Mouse (Mus musculus): Measurements from ENCODE around the gene Polk.

Polk gene

DNA sequence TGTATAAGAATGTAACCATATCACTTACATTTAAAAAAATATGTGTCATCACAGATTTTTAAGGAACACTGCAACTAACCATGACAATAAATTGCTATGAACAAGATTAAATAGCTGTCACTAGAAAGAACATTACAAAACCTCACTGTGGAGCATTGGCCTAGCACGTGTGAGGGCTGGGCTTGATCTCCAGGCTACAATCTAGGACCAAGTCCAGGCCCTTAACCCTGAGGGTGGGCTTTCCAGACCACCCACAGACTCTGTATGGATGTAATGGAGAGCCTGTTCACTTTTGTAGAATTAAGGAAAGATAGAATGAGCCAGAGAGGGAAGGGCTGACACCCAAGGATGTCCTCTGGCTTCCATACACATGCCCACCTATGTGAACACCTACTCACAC is 79.7 kb downstream of the Polk start:
- no peak for DNase-seq (ENCODE audit: low spot score in 2 of 2)

DNA sequence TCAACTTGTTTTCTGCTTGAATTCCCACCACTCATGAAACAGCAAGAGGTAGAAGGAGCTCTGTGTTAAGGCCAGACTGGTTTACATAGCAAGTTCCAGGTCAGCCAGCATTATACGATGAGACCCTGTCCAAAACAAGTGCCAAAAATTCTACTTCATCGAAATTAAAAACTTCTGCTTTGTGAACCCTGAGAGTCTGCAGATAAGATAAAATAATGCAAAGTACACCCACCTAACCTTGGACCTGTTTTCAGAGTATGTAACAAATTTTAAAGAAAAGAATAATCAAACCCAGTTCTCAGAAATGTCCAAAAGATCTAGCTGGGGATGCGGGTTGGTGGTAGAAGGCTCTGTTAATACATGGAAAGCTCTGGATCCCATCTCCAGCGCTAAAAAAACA is 83.8 kb downstream of the Polk start:
- DNase-seq (ENCODE audit: low spot score in 2 of 2) = no peak

DNA sequence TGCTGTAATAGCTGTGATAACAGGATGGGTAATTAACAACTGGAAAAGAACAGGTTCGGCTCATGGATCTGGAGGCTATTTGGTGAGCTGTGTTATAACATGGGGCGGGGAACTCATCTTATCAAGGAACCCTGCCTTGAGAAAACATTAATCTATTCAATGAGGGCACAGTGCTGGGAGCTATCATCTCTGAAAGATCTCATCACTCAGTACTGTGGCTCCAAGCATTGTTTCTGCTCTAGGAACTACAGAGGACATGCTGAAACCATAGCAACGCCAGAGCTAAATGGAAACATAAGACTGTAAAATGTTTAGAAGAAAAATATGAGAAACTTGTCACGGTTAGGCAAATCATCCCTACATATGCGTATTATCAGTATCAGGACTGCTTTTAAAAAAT is 84.4 kb downstream of the Polk start:
- no peak for DNase-seq (ENCODE audit: low spot score in 2 of 2)

DNA sequence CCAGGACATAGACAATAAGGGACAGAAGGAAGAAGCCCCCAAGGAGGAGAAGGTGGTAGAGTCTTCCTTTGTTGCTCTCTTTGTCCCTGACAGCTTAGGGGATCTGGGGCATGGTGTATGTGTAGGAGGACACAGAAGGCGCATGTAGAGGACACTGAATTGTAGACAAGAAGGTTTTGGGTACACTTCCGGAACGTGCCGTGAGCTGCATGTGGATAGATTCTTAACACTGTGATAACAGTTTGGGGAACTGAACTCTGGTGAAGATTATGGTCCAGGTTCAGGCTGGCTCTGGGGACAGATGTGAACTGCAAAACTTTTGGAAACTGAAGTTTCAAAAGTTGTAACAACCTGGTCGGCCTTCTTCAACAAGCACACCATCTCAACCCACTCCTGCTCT is 84.8 kb downstream of the Polk start:
- no peak for DNase-seq (ENCODE audit: low spot score in 2 of 2)

DNA sequence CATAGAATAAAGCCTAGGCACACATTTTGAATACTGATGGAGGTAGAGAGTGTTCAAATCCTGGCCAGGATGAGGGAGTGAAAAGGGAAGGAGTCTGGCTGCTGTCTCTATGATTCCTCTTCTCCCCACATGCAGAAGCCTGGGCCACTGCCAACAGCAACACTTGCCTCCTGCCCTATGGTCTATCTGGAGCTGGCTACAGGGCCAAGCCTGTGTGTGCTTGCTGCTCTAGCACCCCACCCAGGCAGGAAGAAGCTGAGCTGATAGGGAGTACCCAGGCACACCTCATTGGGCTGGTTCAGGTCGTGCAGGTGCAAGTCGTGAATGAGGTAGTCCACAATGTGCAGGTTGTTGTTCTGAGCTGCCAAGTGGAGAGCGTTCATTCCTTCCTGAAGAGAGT is 88.1 kb downstream of the Polk start:
- DNase-seq (ENCODE audit: low spot score in 2 of 2) = no peak

DNA sequence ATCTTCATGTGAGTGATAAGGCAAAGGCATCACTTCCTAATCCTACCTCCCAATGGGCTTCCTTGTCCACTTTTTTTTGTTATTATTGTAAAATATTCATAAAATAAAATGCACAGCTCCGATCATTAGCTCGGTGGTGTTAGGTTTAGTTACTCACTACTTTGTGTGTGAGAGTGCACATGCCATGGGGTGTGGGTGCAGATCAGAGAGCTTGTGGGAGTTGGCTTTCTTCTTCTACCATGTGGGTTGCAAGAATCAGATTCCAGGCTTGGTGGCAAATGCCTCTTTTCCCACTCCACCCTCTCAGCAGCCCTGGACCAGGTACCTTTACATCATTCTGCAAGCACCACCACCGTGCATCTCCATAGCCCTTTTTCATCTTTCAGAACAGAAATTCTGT is 89.8 kb downstream of the Polk start:
- no peak for DNase-seq (ENCODE audit: low spot score in 2 of 2)

DNA sequence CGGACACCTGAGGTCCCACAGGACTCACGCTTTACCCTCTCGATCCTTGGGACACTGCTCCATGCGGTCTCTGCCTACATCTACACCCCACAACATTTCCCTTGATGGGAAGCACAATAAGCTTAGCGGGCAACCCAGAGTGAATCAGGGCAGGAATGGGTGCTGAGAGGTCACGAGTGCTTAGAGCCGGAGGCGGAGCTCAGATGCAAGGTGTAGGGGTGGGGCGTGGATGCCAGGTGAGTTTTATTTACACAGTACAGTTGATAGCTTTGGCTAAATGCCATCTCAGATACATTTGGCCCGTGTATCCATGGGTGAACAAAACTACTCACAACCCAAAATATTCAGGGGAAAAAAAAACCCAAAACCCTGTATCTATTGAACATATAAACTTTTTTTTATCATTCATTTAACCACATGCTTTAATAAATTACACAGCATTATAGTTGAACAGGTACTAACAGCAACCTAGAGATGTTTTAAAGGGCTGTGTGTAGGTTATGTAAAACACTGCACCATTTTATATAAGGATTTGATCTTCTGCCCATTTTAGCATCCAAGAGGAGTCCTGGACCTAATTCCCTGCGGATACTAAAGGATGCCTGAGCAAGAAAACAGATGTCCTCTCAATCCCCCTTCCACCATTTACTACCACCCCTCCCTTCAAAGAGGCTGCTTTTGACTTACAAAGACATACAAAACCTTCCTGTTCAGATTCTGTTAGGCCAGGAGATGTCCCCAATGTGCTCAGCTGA is 90.8 kb downstream of the Polk start:
- DNase-seq (ENCODE audit: low spot score in 2 of 2) = no peak

DNA sequence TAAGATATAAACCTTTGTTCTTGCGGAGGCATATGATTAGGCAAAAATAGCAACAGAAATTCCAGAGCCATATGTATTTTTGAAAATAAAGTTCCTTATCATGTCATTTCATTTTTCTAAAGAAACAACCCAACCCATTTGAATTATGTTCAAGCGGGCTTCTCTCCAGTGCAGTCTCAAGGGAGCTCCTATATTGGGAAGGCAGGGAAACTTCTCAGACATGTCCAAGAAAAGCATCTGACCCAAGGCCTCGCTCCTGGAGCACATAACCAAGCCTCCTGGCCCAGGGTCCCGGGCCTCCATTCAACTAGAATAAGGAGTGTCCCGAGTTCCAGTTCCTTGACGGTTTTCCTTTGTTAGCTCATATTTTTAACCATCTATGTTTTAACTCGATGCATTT is 91.5 kb downstream of the Polk start:
- DNase-seq (ENCODE audit: low spot score in 2 of 2) = peak; percentile 64 to 70

DNA sequence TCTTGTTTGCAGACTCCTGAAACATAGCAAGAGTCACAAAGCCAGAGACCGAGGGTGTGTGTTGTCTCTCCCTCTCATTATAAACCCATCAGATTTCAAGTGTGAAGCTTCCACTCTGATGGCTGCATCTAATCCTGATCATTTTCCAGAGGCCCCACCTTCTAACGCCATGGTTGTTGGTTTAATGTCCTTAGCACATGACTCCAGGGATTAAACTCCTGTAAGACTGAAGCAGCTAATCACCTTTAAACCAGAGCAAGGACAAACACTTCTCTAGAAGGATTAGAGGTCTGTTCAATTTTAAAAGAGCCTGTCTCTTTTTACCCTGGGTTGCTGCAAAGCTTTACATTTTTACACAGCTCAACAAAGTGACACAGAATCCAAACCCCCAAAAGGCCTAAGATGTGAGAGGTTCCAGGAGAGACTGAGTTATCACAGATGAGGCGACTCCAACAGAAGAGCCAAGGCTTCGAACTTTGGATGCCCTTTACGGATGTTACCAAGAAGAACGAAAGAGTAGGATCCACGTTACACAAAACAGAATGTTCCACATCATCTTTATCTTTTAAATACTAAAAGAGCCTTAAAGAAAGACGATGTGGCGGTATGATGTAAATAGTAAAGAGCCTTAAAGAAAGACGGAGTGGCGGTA is 92.0 kb downstream of the Polk start:
- no peak for DNase-seq (ENCODE audit: low spot score in 2 of 2)

DNA sequence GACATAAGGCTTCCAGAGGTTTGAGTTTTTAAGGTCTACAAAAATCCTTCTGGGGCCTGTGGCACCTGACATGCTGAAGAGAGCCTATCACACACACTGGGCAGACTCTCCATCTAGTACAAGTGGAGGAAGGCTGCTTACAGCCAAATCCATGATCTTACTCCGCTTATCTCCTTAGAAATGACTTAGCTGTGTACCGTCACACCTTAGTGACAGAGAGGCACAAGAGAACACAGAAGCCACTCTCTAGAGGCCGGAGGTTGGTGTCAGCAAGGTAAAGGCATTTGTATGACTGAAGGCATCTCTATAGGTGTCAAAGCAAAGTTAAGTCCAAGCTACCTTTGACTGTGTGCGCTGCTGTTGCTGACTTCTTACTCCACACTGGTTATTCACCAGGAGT is 101.9 kb downstream of the Polk start:
- DNase-seq (ENCODE audit: low spot score in 2 of 2) = no peak

DNA sequence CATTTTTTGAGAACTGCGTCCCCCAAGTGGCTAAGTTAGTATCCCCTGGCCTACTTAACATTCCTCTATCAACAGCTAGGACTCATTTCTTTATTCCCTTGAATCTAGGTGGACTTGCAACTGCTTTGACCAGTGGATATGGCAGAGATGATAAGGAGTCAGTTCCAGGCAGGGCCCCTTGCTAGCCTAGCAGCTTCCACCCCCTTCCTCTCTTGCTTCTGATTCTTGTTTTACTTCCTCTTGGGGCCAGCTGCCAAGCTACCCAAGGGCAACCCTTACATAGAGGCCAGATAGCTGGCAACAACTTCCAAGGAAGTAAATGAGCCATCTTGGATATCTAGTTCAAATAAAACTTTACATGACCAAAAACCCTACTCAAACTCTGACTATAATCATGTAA is 105.5 kb downstream of the Polk start:
- no peak for DNase-seq (ENCODE audit: low spot score in 2 of 2)

DNA sequence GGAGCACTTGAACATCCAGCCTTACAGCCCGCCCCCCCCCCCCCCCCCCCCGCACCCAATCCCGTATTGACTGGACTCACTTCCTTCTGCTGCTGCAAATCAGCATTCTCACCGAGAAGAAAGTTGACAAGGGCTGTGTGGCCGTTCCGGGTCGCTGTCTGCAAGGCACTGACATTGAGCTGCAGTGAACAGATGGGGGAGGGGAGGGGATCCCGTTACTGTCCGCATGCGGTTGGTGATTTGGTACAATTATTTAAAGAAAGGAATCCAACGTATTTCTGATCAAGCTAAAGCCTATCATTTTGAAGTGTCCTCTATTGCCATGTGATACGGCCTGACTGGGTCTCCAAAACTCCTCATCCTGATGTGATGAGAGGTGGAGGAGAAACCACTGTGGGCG is 106.6 kb downstream of the Polk start:
- DNase-seq (ENCODE audit: low spot score in 2 of 2) = no peak

DNA sequence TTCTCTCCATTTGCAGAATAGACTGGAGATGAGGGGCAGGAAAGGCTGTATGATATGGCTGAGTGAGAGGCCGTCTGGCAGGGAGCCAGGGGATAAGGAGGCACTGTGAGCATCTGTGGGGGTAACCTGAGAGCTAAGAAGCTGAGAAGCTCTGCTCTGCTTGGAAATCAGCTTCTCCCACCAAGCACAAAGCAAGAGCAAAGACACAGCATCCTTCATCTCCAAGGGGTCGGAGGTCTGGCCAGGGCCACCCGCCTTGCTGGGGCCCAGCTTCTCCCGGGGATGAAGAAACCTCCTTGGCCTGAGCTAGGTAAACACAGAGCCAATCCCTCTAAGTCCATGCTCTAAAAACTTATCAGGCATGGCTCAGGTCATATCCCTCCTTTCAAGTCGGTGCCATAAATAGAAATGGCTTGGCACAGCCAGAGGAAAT is 107.5 kb downstream of the Polk start:
- peak in 1 of 2 experiments; percentile 31 for DNase-seq (ENCODE audit: low spot score in 2 of 2)

DNA sequence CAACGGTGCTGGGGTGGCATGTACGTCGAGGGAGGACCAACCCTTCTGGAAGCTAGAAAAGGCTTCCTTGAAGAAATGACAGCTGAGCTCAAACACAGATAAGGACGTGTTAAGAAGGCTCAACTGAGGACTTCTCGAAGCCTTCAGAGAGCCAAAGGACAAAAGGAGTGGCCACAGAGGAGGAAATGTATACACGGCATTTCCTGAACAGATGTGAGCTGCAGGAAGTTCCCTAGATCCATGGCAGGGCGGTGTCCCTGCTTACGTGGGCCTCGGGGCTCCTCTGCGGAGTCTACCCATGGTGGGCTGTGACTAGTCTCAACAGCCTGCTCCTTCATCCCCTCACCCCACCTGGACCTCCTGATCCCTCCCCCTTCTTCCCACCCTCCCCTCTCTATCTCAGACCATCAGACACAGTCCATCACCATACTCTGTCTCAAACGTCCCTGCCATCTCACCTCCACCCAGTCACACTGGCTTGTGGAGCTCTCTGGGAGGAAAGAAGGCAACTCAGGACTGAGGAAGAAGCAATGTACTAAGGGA is 108.7 kb downstream of the Polk start:
- no peak for DNase-seq (ENCODE audit: low spot score in 2 of 2)

DNA sequence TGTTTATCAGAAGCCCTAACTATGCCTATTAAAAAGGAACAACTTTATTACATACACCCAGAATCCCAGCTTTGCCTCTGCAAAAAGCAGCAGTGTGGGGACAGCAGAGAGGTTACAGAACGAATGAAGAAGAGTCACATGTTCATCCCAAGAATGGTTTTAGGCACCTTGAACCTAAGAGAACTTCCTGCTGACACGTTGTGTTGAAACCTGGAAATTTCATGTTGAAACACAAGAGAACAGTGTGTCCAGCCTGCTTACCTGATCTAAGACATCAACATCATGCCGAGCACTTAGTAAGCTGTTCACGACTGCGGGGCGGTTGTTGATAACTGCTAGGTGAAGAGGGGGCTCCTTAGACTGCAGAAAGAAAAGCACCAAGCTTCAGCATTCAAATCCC is 109.3 kb downstream of the Polk start:
- DNase-seq (ENCODE audit: low spot score in 2 of 2) = no peak

DNA sequence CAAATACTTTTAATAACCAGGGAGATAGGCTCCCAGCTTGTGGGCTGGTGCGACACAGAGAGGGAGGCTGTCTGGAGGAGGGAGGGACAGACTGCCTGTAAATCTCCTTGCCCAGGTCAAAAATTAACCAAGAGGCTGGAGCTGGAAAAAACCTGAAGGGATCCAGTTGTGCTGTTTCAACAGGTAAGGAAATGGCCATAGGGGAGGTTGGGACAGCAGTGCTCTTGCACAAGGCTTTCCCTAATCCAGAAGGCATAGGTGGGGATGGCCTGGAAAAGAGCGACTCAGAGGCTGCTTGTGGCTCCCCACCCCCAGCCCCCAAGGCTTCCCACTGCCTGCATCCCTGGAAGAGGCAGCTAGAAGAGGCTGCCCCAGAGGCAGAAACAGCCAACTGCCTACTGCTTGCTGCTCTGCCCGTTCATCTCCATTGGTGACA is 110.0 kb downstream of the Polk start:
- DNase-seq (ENCODE audit: low spot score in 2 of 2) = no peak

DNA sequence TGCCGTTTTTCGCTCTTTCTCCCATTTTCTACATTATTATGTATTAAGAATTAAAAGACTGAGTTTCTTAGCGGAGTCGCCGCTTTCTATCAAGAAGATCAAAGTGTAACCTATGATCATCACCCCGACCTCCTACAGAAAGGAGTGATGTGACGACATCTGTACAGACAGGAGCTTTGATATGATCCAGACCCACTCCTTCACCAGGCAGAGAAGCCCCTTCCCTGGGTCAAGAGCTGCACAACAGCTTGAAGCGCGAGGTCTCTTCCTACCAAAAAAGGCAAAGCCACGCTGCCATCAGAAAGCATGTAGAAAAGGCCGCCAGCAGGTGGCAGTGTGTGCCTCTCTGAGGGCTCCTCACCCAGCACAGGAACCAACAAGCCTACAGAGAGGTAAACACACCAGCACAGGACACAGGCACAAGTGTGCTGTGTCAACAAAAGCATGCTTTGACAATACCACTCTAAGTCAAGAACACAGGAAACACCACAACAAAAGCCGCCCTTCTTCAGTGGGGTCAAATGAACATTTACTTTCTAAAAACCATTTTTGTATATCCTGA is 110.7 kb downstream of the Polk start:
- peak; percentile 78 to 90 for DNase-seq (ENCODE audit: low spot score in 2 of 2)
